In genomic region chr6:139750599-139750998, GRCm38 (mm10) we compare ENCODE assay signal across 19 mouse cellular contexts.
"Had no signal": no experiment of that assay in that cellular context is flagged by ENCODE, and none has a peak within 500 bp of the region (broad histone marks: within the 10 kb centered on the region; RNA-seq: fewer than 3 reads in every experiment).

No protein-coding gene starts in this region.

- H3K27ac ChIP-seq: liver, embryonic 14.5 days; midbrain, embryonic 10.5 days; midbrain, embryonic 12.5 days; neural tube, embryonic 13.5 days; neural tube, embryonic 15.5 days had no signal

- H3K9ac ChIP-seq: liver, embryonic 14.5 days; lung, embryonic 14.5 days; midbrain, embryonic 12.5 days; neural tube, embryonic 13.5 days; neural tube, embryonic 15.5 days had no signal

- H3K4me3 ChIP-seq: midbrain, embryonic 10.5 days; midbrain, embryonic 12.5 days; myocyte; neural tube, embryonic 13.5 days; neural tube, embryonic 15.5 days had no signal

- ATAC-seq: lung, postnatal 0 days; midbrain, embryonic 16.5 days had no signal

- H3K9me3 ChIP-seq: midbrain, embryonic 10.5 days; midbrain, embryonic 12.5 days; neural tube, embryonic 13.5 days; neural tube, embryonic 15.5 days had no signal

- H3K36me3 ChIP-seq: midbrain, embryonic 10.5 days; midbrain, embryonic 12.5 days; neural tube, embryonic 13.5 days; neural tube, embryonic 15.5 days had no signal

- H3K4me2 ChIP-seq: lung, embryonic 14.5 days; midbrain, embryonic 12.5 days; neural tube, embryonic 13.5 days; neural tube, embryonic 15.5 days had no signal

- H3K4me1 ChIP-seq: midbrain, embryonic 12.5 days; neural tube, embryonic 15.5 days had no signal

- H3K27me3 ChIP-seq: midbrain, embryonic 12.5 days; neural tube, embryonic 13.5 days; neural tube, embryonic 15.5 days had no signal

- DNase-seq: lung, adult 18-20 months; lung, postnatal 14 days; lung, postnatal 4 days; midbrain, embryonic 14.5 days; retina, postnatal 1 day; right cerebral cortex, postnatal 25 days; spleen, adult 18-20 months; thymus, adult 18-20 months; thymus, postnatal 14 days; thymus, postnatal 36 days had no signal
